Mouse (Mus musculus) brain, embryonic 18.5 days (tissue): ENCODE measurements around the gene Zcchc13.
"Not testable (repeated sequence)": the region's sequence is repeated elsewhere in the genome, so short reads cannot be mapped to it uniquely, and the experiment has no call there.

Experiments used
- DNase-seq: peaks from one replicate; pipeline ENCODE4 v3.0.0-alpha.2; 2012; ENCODE audit warnings: low read depth, low spot score

Gene Zcchc13

GRCm38 (mm10) chrX:103644301-103644700 is 13.9 kb downstream of the Zcchc13 start:
- DNase-seq, result no peak

GRCm38 (mm10) chrX:103652048-103652447 is 21.7 kb downstream of the Zcchc13 start:
- no peak for DNase-seq

GRCm38 (mm10) chrX:103653021-103653420 is 22.6 kb downstream of the Zcchc13 start:
- no peak for DNase-seq

GRCm38 (mm10) chrX:103658985-103659384 is 28.6 kb downstream of the Zcchc13 start:
- no peak for DNase-seq

- not testable (repeated sequence) for DNase-seq
These were observed 34.1 kb downstream of the Zcchc13 start for GRCm38 (mm10) chrX:103664445-103664844.

- DNase-seq, result no peak
These were observed 39.9 kb downstream of the Zcchc13 start for GRCm38 (mm10) chrX:103670245-103670644.

GRCm38 (mm10) chrX:103673761-103674160 is 43.4 kb downstream of the Zcchc13 start:
- DNase-seq, result no peak

- DNase-seq, result no peak
These were observed 44.3 kb downstream of the Zcchc13 start for GRCm38 (mm10) chrX:103674674-103675073.
